ENCODE assay signal across 10 mouse cellular contexts in the genomic region with DNA sequence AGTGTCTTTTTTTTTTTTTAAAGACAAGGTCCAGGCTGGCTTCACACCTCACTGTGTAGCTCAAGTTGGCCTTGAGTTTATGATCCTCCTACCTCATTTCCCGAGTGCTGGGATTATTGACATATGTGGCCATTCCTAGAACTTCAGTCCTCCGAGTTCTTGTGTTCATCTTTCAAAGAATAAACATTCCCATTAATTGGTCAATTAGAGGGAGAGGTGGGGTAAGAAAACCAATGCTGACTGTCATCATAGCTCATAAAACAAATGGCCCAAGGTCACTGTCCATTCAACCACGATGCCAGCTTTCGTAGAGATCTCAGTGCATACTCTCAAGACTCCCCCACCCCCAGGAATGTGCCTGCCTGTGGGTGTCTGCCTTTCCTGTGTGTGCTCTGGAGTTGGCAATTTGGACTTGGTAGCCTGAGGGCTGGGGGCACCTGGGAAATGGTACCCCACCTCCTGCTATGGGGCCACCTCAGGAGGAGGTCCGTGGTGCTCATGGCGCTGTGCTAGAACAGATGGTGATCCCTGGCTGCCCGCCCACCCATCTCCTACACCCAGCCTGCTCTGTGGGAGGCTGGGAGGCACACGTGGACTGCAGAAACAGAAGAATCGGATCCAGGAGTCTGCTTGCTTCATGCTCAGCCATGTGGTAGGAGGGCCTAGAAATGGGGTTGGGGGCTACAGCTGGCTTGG. TPM values are rescaled to one million over a fixed set of nuclear protein-coding genes. Genes with fewer than 3 reads are reported as not detected.
DNase-seq lines count a peak whose midpoint lies in the region; ATAC-seq lines count a peak whose summit lies in the region.
"Had no signal": no experiment of that assay in that cellular context is flagged by ENCODE, and none has a peak within 500 bp of the region (broad histone marks: within the 10 kb centered on the region; RNA-seq: fewer than 3 reads in every experiment).

No protein-coding gene starts in this region.

- H3K9me3 ChIP-seq in lung, embryonic 16.5 days (ENCODE audit: control insufficient read depth, low read length), result no peaks in the 10 kb centered on the region
- H3K9me3 ChIP-seq: hindbrain, embryonic 15.5 days had no signal

- H3K27me3 ChIP-seq in lung, embryonic 16.5 days (ENCODE audit: control insufficient read depth, insufficient read depth, low read depth, low read length), result no peaks in the 10 kb centered on the region
- H3K27me3 ChIP-seq: hindbrain, embryonic 15.5 days had no signal

- peak; percentile 49 to 79 for DNase-seq in adrenal gland, adult (ENCODE audit: inconsistent age in 2 of 2, low spot score in 1 of 2)
- no peak for DNase-seq in adrenal gland, adult 18-20 months (ENCODE audit: low spot score in 2 of 2)
- DNase-seq in lung, postnatal 36 days, result no peak
- peak; percentile 73 to 82 for DNase-seq in layer of hippocampus, adult 8-10 months (ENCODE audit: low spot score in 2 of 2)
- DNase-seq in right cerebral cortex, postnatal 25 days, result peak; percentile 72
- no peak for DNase-seq in spleen, postnatal 36 days (ENCODE audit: low spot score in 2 of 2)
- DNase-seq in MN1 (ENCODE audit: low spot score), result no peak
- DNase-seq: thymus, adult 18-20 months had no signal

- no peak overlapping the region for H3K4me3 ChIP-seq in lung, embryonic 16.5 days (ENCODE audit: low read length)
- H3K4me3 ChIP-seq: hindbrain, embryonic 15.5 days had no signal

- no peak overlapping the region for H3K4me2 ChIP-seq in lung, embryonic 16.5 days (ENCODE audit: low read depth, low read length)
- H3K4me2 ChIP-seq: hindbrain, embryonic 15.5 days had no signal

- H3K36me3 ChIP-seq in lung, embryonic 16.5 days (ENCODE audit: control insufficient read depth, insufficient read depth, low read length), result no peaks in the 10 kb centered on the region
- H3K36me3 ChIP-seq: hindbrain, embryonic 15.5 days had no signal

- ATAC-seq in lung, embryonic 16.5 days (ENCODE audit: low read depth), result 0 out of 2 replicates have a peak, but pooled peaks have one; percentile 39

- 48% methylated on average over 9 of the region's 9 CpGs for WGBS in lung, embryonic 16.5 days

- H3K9ac ChIP-seq in lung, embryonic 16.5 days (ENCODE audit: low read length), result no peak overlapping the region
- H3K9ac ChIP-seq: hindbrain, embryonic 15.5 days had no signal

- no peaks in the 10 kb centered on the region; the same call in 1 of the 2 replicates for H3K4me1 ChIP-seq in lung, embryonic 16.5 days (replicated peaks; ENCODE audit: control insufficient read depth, insufficient read depth, low read length)
- H3K4me1 ChIP-seq: hindbrain, embryonic 15.5 days had no signal

- no peak overlapping the region for H3K27ac ChIP-seq in lung, embryonic 16.5 days (ENCODE audit: low read length)
- H3K27ac ChIP-seq: hindbrain, embryonic 15.5 days had no signal

RNA-seq across cellular contexts. Expression of gene Comt, which starts 25.0 kb away (rescaled TPM):
- 100 to 1,000 TPM; 191 to 384 TPM for total RNA-seq in adrenal gland, adult 18-20 months (2021)
- 124 and 125 TPM in 2 replicates for polyA plus RNA-seq in lung, embryonic 16.5 days (2015; fragmentation: Nextera tagmentation; extraction: Ambion mirVana)
- total RNA-seq in layer of hippocampus, adult 8-10 months (2022), result 10 to 100 TPM; 67.1 to 80.6 (median 76.9) TPM

RNA-seq across cellular contexts. Expression of gene Txnrd2, which starts 25.4 kb away (rescaled TPM):
- total RNA-seq in adrenal gland, adult 18-20 months (2021), result 10 to 100 TPM; 75.6 to 98.9 TPM
- 22.0 and 22.1 TPM in 2 replicates for polyA plus RNA-seq in lung, embryonic 16.5 days (2015; fragmentation: Nextera tagmentation; extraction: Ambion mirVana)
- total RNA-seq in layer of hippocampus, adult 8-10 months (2022), result 10 to 100 TPM; 19.4 to 24.4 (median 21.0) TPM

RNA-seq across cellular contexts. Expression of gene Gnb1l, which starts 46.9 kb away (rescaled TPM):
- 1 to 10 TPM; 4.0 to 5.4 TPM for total RNA-seq in adrenal gland, adult 18-20 months (2021)
- 14.1 and 14.3 TPM in 2 replicates for polyA plus RNA-seq in lung, embryonic 16.5 days (2015; fragmentation: Nextera tagmentation; extraction: Ambion mirVana)
- 1 to 10 TPM; 5.7 to 8.9 (median 6.5) TPM for total RNA-seq in layer of hippocampus, adult 8-10 months (2022)

RNA-seq across cellular contexts. Expression of gene Rtl10, which starts 47.1 kb away (rescaled TPM):
- total RNA-seq in adrenal gland, adult 18-20 months (2021), result 1 to 10 TPM; 5.1 to 6.7 TPM
- 4.0 and 4.5 TPM in 2 replicates for polyA plus RNA-seq in lung, embryonic 16.5 days (2015; fragmentation: Nextera tagmentation; extraction: Ambion mirVana)
- 10 to 100 TPM in 2 of 4 experiments, 1 to 10 TPM in 2; 7.9 to 11.1 (median 9.6) TPM for total RNA-seq in layer of hippocampus, adult 8-10 months (2022)

Comparison
In these comparisons a context has a peak if more than half of its experiments do, and no peak if none do; other contexts are left out.
1. DNase-seq: peak in adrenal gland, adult (2 of 2), layer of hippocampus, adult 8-10 months (2 of 2) and right cerebral cortex, postnatal 25 days (single experiment); none in adrenal gland, adult 18-20 months (0 of 2), lung, postnatal 36 days (single experiment), spleen, postnatal 36 days (0 of 2) and MN1 (single experiment).